Mouse (Mus musculus) embryonic fibroblast, embryonic 13.5 days (primary cell): Measurements from ENCODE around the gene Tead1.

Experiments
- CTCF ChIP-seq: IDR thresholded peaks from 2 replicates; pipeline ENCODE4 v1.5.1; 2011; ENCODE audit warnings: mild to moderate bottlenecking, control low read depth, low read length, moderate library complexity, borderline replicate concordance; ENCODE audit not compliant: insufficient read depth
- POLR2A ChIP-seq: IDR thresholded peaks from 2 replicates; pipeline ENCODE4 v1.6.1; 2011; ENCODE audit warnings: low read depth, mild to moderate bottlenecking, control low read depth, low read length, moderate library complexity

GRCm38 (mm10) chr7:112719394-112720142 is 40.5 kb downstream of the Tead1 start:
- no peak for TF ChIP-seq CTCF
- TF ChIP-seq POLR2A: no peak
